Comparison of ENCODE assay signal across 28 mouse cellular contexts in the genomic region with DNA sequence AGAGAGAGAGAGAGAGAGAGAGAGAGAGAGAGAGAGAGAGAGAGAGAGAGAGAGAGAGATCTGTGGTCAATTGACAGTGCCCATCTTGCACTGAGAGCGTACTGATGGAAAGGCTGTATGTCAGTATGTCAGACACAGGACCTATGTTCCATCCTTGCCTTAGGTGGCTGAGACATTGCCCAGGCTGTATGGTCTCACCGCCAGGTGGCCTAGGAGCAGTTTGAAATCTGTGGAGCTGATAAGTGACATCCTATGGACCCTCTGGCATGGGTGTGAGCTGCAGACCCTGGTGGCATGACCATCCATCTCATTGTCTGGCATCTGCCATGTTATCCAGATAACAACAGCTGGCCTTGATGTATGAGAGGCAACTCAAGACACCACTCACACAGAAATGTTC. TPM values are rescaled to one million over a fixed set of nuclear protein-coding genes. Genes with fewer than 3 reads are reported as not detected.
DNase-seq lines count a peak whose midpoint lies in the region; ATAC-seq and TF ChIP-seq lines count a peak whose summit lies in the region.
"Had no signal": no experiment of that assay in that cellular context is flagged by ENCODE, and none has a peak within 500 bp of the region (broad histone marks: within the 10 kb centered on the region; RNA-seq: fewer than 3 reads in every experiment).

No protein-coding gene starts in this region.

- no peak overlapping the region for H3K27ac ChIP-seq in heart, embryonic 11.5 days (ENCODE audit: low read depth, low read length)
- no peak overlapping the region for H3K27ac ChIP-seq in liver, postnatal 0 days (ENCODE audit: low read depth)
- no peak overlapping the region for H3K27ac ChIP-seq in liver, embryonic 11.5 days (ENCODE audit: low read depth, low read length)
- H3K27ac ChIP-seq in CH12.LX (ENCODE audit: insufficient read depth, low read depth), result no peak overlapping the region
- H3K27ac ChIP-seq: embryonic facial prominence, embryonic 13.5 days; forebrain, embryonic 13.5 days; heart, embryonic 13.5 days; liver, embryonic 15.5 days had no signal

- TF ChIP-seq CTCF in liver, postnatal 0 days (IDR thresholded peaks at IDR 0.05; ENCODE audit: low read depth), result 0 out of 2 replicates have a peak, but pooled peaks have one; percentile 9
- TF ChIP-seq CTCF in CH12.LX (conservative IDR thresholded peaks at IDR 0.05 in 1 of 2, IDR thresholded peaks at IDR 0.05 in 1 of 2; ENCODE audit: low read depth in 2 of 2, low read length in 2 of 2), result peak in 1 of 2 experiments; percentile 39; a peak in 2 of 4 replicates

- H3K4me2 ChIP-seq in heart, embryonic 11.5 days, result no peak overlapping the region
- no peak overlapping the region for H3K4me2 ChIP-seq in liver, postnatal 0 days (ENCODE audit: low read depth, low read length)
- no peak overlapping the region for H3K4me2 ChIP-seq in liver, embryonic 11.5 days
- H3K4me2 ChIP-seq in CH12.LX (ENCODE audit: insufficient read depth, low read depth, poor library complexity, severe bottlenecking), result no peak overlapping the region
- H3K4me2 ChIP-seq: embryonic facial prominence, embryonic 13.5 days; forebrain, embryonic 13.5 days; heart, embryonic 13.5 days; liver, embryonic 15.5 days had no signal

- H3K36me3 ChIP-seq in heart, embryonic 11.5 days (ENCODE audit: control insufficient read depth, insufficient read depth, low read length), result no peaks in the 10 kb centered on the region
- no peaks in the 10 kb centered on the region for H3K36me3 ChIP-seq in liver, postnatal 0 days (replicated peaks; ENCODE audit: insufficient read depth, low read length)
- no peaks in the 10 kb centered on the region for H3K36me3 ChIP-seq in liver, embryonic 11.5 days (ENCODE audit: control insufficient read depth, insufficient read depth, low read length)
- no peaks in the 10 kb centered on the region for H3K36me3 ChIP-seq in CH12.LX (replicated peaks in 1 of 2; ENCODE audit: control insufficient read depth in 1 of 2, insufficient read depth in 1 of 2, low read length in 1 of 2)
- H3K36me3 ChIP-seq: embryonic facial prominence, embryonic 13.5 days; heart, embryonic 13.5 days; liver, embryonic 15.5 days had no signal

- H3K27me3 ChIP-seq in heart, embryonic 11.5 days (ENCODE audit: control insufficient read depth, insufficient read depth, low read length), result peaks cover 20% of the 10 kb centered on the region
- peaks cover 41% of the 10 kb centered on the region for H3K27me3 ChIP-seq in liver, postnatal 0 days (ENCODE audit: insufficient read depth, low read length)
- peaks cover 30% of the 10 kb centered on the region for H3K27me3 ChIP-seq in liver, embryonic 11.5 days (replicated peaks; ENCODE audit: control insufficient read depth, insufficient read depth, low read length)
- peaks cover 67% of the 10 kb centered on the region for H3K27me3 ChIP-seq in CH12.LX (replicated peaks)

- in situ Hi-C loops in CH12.LX (cut with MboI; ENCODE audit: low pct_ligation_motif_present, low pct_unique_long_range_greater_than_20kb, low sequenced_read_pairs), result no loop called here

- TF ChIP-seq RAD21 in CH12.LX (IDR thresholded peaks at IDR 0.05; ENCODE audit: low read depth, low read length), result no peak

- no peak overlapping the region for H3K9ac ChIP-seq in heart, embryonic 11.5 days (ENCODE audit: low read depth, low read length)
- no peak overlapping the region for H3K9ac ChIP-seq in liver, postnatal 0 days (replicated peaks)
- no peak overlapping the region for H3K9ac ChIP-seq in liver, embryonic 11.5 days (ENCODE audit: low read depth, low read length)
- H3K9ac ChIP-seq in CH12.LX (ENCODE audit: insufficient read depth, low read depth), result no peak overlapping the region
- H3K9ac ChIP-seq: embryonic facial prominence, embryonic 13.5 days; forebrain, embryonic 13.5 days; heart, embryonic 13.5 days; liver, embryonic 15.5 days had no signal

- TF ChIP-seq EP300 in liver, postnatal 0 days (IDR thresholded peaks at IDR 0.05; ENCODE audit: low read depth), result no peak
- TF ChIP-seq EP300 in CH12.LX (IDR thresholded peaks at IDR 0.05; ENCODE audit: low read length), result no peak

- WGBS in heart, embryonic 11.5 days (ENCODE audit: insufficient replicate concordance), result 49% methylated on average over 2 of the region's 2 CpGs
- WGBS in liver, postnatal 0 days (ENCODE audit: insufficient replicate concordance), result 52% methylated on average over 2 of the region's 2 CpGs
- WGBS in liver, embryonic 11.5 days, result 37% methylated on average over 2 of the region's 2 CpGs

- TF ChIP-seq POLR2A in CH12.LX (IDR thresholded peaks at IDR 0.05; ENCODE audit: low read depth, low read length), result no peak

- H3K4me3 ChIP-seq in heart, embryonic 11.5 days (ENCODE audit: low read depth, low read length), result no peak overlapping the region
- H3K4me3 ChIP-seq in liver, postnatal 0 days (ENCODE audit: low read depth, low read length), result no peak overlapping the region
- no peak overlapping the region for H3K4me3 ChIP-seq in liver, embryonic 11.5 days (ENCODE audit: low read depth, low read length)
- no peak overlapping the region for H3K4me3 ChIP-seq in CH12.LX (replicated peaks in 1 of 3; ENCODE audit: low read depth in 2 of 3, low read length in 2 of 3, poor library complexity in 1 of 3)
- H3K4me3 ChIP-seq: embryonic facial prominence, embryonic 13.5 days; forebrain, embryonic 13.5 days; heart, embryonic 13.5 days; liver, embryonic 15.5 days; myocyte had no signal

- ATAC-seq in heart, embryonic 11.5 days (replicated peaks; ENCODE audit: insufficient number of reproducible peaks, low FRiP score, low TSS enrichment), result 0 out of 2 replicates have a peak, but pooled peaks have one; percentile 42
- no peak for ATAC-seq in liver, postnatal 0 days
- no peak for ATAC-seq in liver, embryonic 11.5 days (replicated peaks; ENCODE audit: low FRiP score)
- ATAC-seq: forebrain, embryonic 13.5 days had no signal

- peaks cover 3% of the 10 kb centered on the region for H3K4me1 ChIP-seq in heart, embryonic 11.5 days (ENCODE audit: control insufficient read depth, insufficient read depth, low read length)
- peaks cover 4% of the 10 kb centered on the region; the same call in 1 of the 2 replicates for H3K4me1 ChIP-seq in liver, postnatal 0 days (ENCODE audit: insufficient read depth)
- peaks cover 3% of the 10 kb centered on the region; the same call in 1 of the 2 replicates for H3K4me1 ChIP-seq in liver, embryonic 11.5 days (replicated peaks; ENCODE audit: control insufficient read depth, insufficient read depth, low read length)
- H3K4me1 ChIP-seq in CH12.LX (ENCODE audit: control insufficient read depth in 1 of 2, insufficient read depth in 2 of 2), result peaks cover 0 to 3% of the 10 kb centered on the region in 2 experiments; a peak in 1 of 4 replicates
- H3K4me1 ChIP-seq: liver, embryonic 15.5 days had no signal

- no peak for DNase-seq in heart, adult 11 months
- DNase-seq in liver, postnatal 0 days, result no peak
- DNase-seq in liver, embryonic 11.5 days (ENCODE audit: low spot score), result no peak
- DNase-seq in CH12.LX (ENCODE audit: extremely low read depth), result no peak
- DNase-seq in ZHBTc4 (ENCODE audit: low read depth, low spot score), result peak; percentile 64
- DNase-seq in spleen, adult 12 weeks (ENCODE audit: low spot score), result no peak
- no peak for DNase-seq in neural tube, embryonic 10.5 days (ENCODE audit: extremely low spot score, low spot score)
- DNase-seq: adrenal gland, postnatal 10 days; cerebellum, adult 2 months; cerebellum, postnatal 25 days; embryo, embryonic 11 days; heart, postnatal 14 days; kidney, adult 2 months; kidney, postnatal 10 days; midbrain, embryonic 14.5 days; spleen, adult 18-20 months had no signal

- H3K9me3 ChIP-seq in heart, embryonic 11.5 days (replicated peaks; ENCODE audit: control insufficient read depth, low read length), result no peaks in the 10 kb centered on the region
- H3K9me3 ChIP-seq in liver, postnatal 0 days (ENCODE audit: low read length), result peaks cover 4% of the 10 kb centered on the region; the same call in 1 of the 2 replicates
- peaks cover 4% of the 10 kb centered on the region; the same call in 1 of the 2 replicates for H3K9me3 ChIP-seq in liver, embryonic 11.5 days (ENCODE audit: control insufficient read depth, low read length)
- H3K9me3 ChIP-seq in CH12.LX (replicated peaks; ENCODE audit: low read length), result peaks cover 5% of the 10 kb centered on the region
- H3K9me3 ChIP-seq: liver, embryonic 15.5 days had no signal

- dilution Hi-C loops in CH12.LX (cut with MboI; ENCODE audit: extremely low pct_ligation_motif_present, extremely low pct_unique_long_range_greater_than_20kb, low sequenced_read_pairs), result no loop called here

- H3K79me2 ChIP-seq in CH12.LX (replicated peaks; ENCODE audit: control insufficient read depth, extremely low read depth, insufficient read depth, poor library complexity, severe bottlenecking), result no peaks in the 10 kb centered on the region

TF ChIP-seq in CH12.LX, 34 proteins besides CTCF, POLR2A, EP300 and RAD21:
- TF ChIP-seq CHD2 (IDR thresholded peaks at IDR 0.05; ENCODE audit: low read length) (no peak), E2F4 (IDR thresholded peaks at IDR 0.05; ENCODE audit: insufficient replicate concordance, low read depth, low read length) (no peak), ZMIZ1 (IDR thresholded peaks at IDR 0.05; ENCODE audit: low read depth, low read length) (no peak), SMC3 (IDR thresholded peaks at IDR 0.05; ENCODE audit: low read depth, low read length) (peak; percentile 15; the same call in 1 of the 2 replicates)

RNA-seq across cellular contexts. Expression of gene Tent5b, which starts 6.1 kb away (rescaled TPM):
- polyA plus RNA-seq in heart, embryonic 11.5 days (2014; fragmentation: Nextera tagmentation; extraction: Ambion mirVana), result 0.47 and 0.83 TPM in 2 replicates
- polyA plus RNA-seq in liver, postnatal 0 days (2015; fragmentation: Nextera tagmentation; extraction: Ambion mirVana), result 0.07 and 0.08 TPM in 2 replicates
- polyA plus RNA-seq in liver, embryonic 11.5 days (2014; fragmentation: Nextera tagmentation; extraction: Ambion mirVana), result 0.38 TPM in 1 of 2 replicates, not detected in the other
- 0.13 TPM in 1 of 2 replicates, not detected in the other for total RNA-seq in CH12.LX (2012; rRNA removed)
- not detected in 2 replicates for total RNA-seq in CH12.LX (2014; rRNA removed)
- polyA plus RNA-seq in CH12.LX (2012; ENCODE audit: insufficient read length, low read depth), result not detected in 2 replicates
- total RNA-seq: layer of hippocampus, adult 18-20 months; layer of hippocampus, postnatal 25 days; left cerebral cortex, postnatal 10 days had no signal

RNA-seq across cellular contexts. Expression of gene Trnp1, which starts 24.5 kb away (rescaled TPM):
- 0.94 and 1.4 TPM in 2 replicates for polyA plus RNA-seq in heart, embryonic 11.5 days (2014; fragmentation: Nextera tagmentation; extraction: Ambion mirVana)
- 0.34 TPM in 1 of 2 replicates, not detected in the other for polyA plus RNA-seq in liver, postnatal 0 days (2015; fragmentation: Nextera tagmentation; extraction: Ambion mirVana)
- polyA plus RNA-seq in liver, embryonic 11.5 days (2014; fragmentation: Nextera tagmentation; extraction: Ambion mirVana), result 0.21 TPM in 1 of 2 replicates, not detected in the other
- not detected in 2 replicates for total RNA-seq in CH12.LX (2012; rRNA removed)
- total RNA-seq in CH12.LX (2014; rRNA removed), result not detected in 2 replicates
- not detected in 2 replicates for polyA plus RNA-seq in CH12.LX (2012; ENCODE audit: insufficient read length, low read depth)
- total RNA-seq: neutrophil, adult 5-6 weeks had no signal

RNA-seq across cellular contexts. Expression of gene Kdf1, which starts 44.9 kb away (rescaled TPM):
- 0.77 and 0.80 TPM in 2 replicates for polyA plus RNA-seq in heart, embryonic 11.5 days (2014; fragmentation: Nextera tagmentation; extraction: Ambion mirVana)
- 5.5 and 5.9 TPM in 2 replicates for polyA plus RNA-seq in liver, postnatal 0 days (2015; fragmentation: Nextera tagmentation; extraction: Ambion mirVana)
- polyA plus RNA-seq in liver, embryonic 11.5 days (2014; fragmentation: Nextera tagmentation; extraction: Ambion mirVana), result 0.89 and 1.7 TPM in 2 replicates
- total RNA-seq in CH12.LX (2012; rRNA removed) (not detected in 2 replicates), CH12.LX (2014; rRNA removed) (not detected in 2 replicates)
- polyA plus RNA-seq in CH12.LX (2012; ENCODE audit: insufficient read length, low read depth), result not detected in 2 replicates
- total RNA-seq: gastrocnemius, adult 8-10 months; heart, postnatal 14 days; layer of hippocampus, postnatal 25 days; megakaryocyte-erythroid progenitor cell, adult 5-6 weeks; neutrophil, adult 5-6 weeks had no signal
- polyA plus RNA-seq: cerebellum, adult 2 months had no signal
